Mouse (Mus musculus) liver, embryonic 13.5 days (tissue): ENCODE data around the gene Arrdc1. TPM values are rescaled to one million over a fixed set of nuclear protein-coding genes. Genes with fewer than 3 reads are reported as not detected.

Experiments used
- ATAC-seq: fragments of 200-750 bp; cut with Nextera tagmentation; 2 replicates; pipeline ENCODE4 v1.8.0; 2017; ENCODE audit warnings: low read depth, mild to moderate bottlenecking, moderate number of reproducible peaks, moderate library complexity
- DNase-seq: peaks from one replicate; pipeline ENCODE4 v3.0.0; 2022
- H3K27ac ChIP-seq: fragments of 300-500 bp; sonication (generic); 2 replicates; pipeline ENCODE4 v1.5.1; 2015; ENCODE audit warnings: moderate library complexity, mild to moderate bottlenecking, inconsistent platforms
- H3K27me3 ChIP-seq: fragments of 300-500 bp; sonication (generic); 2 replicates; pipeline ENCODE4 v1.6.1; 2015; ENCODE audit warnings: mild to moderate bottlenecking, inconsistent platforms
- H3K36me3 ChIP-seq: fragments of 300-500 bp; sonication (generic); 2 replicates; pipeline ENCODE4 v1.6.1; 2015; ENCODE audit warnings: mild to moderate bottlenecking, inconsistent platforms
- H3K4me1 ChIP-seq: fragments of 300-500 bp; sonication (generic); replicated peaks from 2 replicates; pipeline ENCODE4 v1.6.1; 2015; ENCODE audit warnings: inconsistent platforms
- H3K4me2 ChIP-seq: fragments of 300-500 bp; sonication (generic); 2 replicates; pipeline ENCODE4 v1.6.1; 2015; ENCODE audit warnings: inconsistent platforms, mild to moderate bottlenecking, moderate library complexity
- H3K4me3 ChIP-seq: fragments of 300-500 bp; sonication (generic); replicated peaks from 2 replicates; pipeline ENCODE4 v1.5.1; 2015; ENCODE audit warnings: mild to moderate bottlenecking, inconsistent platforms
- H3K9ac ChIP-seq: fragments of 300-500 bp; sonication (generic); 2 replicates; pipeline ENCODE4 v1.6.1; 2015; ENCODE audit warnings: mild to moderate bottlenecking, inconsistent platforms
- H3K9me3 ChIP-seq: fragments of 300-500 bp; sonication (generic); replicated peaks from 2 replicates; pipeline ENCODE4 v1.6.1; 2016; ENCODE audit warnings: inconsistent platforms
- WGBS: fragments of 180-500 bp; shearing (Covaris S2); methylation state at CpG from one replicate; pipeline ENCODE4 v1.1.7; 2015; ENCODE audit not compliant: insufficient replicate concordance; 5-methylcytosine and 5-hydroxymethylcytosine counted together
- polyA plus RNA-seq: library from polyadenylated mRNA; unstranded; fragments of >200 nt; fragmentation: Nextera tagmentation; extraction: Ambion mirVana; gene quantifications from 2 replicates; pipeline ENCODE4 v1.2.1, GENCODE M21; 2015

The Arrdc1 gene
- polyA plus RNA-seq, 1 experiment from 2014 or later: 16.8 TPM

DNA sequence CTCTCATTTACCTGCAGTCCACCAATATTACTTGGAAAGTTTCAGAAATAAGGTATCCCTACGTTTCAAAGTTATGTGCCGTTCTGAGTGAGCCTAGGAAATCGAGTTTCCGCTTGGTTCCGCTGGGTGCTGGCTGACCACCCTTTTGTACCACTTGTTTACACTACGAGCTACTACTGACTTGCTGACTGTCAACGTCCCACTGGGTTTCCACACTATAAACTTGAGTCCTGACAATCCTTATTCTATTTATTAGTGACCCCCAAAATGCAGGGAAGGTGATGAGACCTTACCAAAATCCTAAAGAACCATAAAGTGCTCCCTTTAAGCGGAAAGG is 15.2 kb downstream of the Arrdc1 start:
- ATAC-seq: peak; percentile 63

DNA sequence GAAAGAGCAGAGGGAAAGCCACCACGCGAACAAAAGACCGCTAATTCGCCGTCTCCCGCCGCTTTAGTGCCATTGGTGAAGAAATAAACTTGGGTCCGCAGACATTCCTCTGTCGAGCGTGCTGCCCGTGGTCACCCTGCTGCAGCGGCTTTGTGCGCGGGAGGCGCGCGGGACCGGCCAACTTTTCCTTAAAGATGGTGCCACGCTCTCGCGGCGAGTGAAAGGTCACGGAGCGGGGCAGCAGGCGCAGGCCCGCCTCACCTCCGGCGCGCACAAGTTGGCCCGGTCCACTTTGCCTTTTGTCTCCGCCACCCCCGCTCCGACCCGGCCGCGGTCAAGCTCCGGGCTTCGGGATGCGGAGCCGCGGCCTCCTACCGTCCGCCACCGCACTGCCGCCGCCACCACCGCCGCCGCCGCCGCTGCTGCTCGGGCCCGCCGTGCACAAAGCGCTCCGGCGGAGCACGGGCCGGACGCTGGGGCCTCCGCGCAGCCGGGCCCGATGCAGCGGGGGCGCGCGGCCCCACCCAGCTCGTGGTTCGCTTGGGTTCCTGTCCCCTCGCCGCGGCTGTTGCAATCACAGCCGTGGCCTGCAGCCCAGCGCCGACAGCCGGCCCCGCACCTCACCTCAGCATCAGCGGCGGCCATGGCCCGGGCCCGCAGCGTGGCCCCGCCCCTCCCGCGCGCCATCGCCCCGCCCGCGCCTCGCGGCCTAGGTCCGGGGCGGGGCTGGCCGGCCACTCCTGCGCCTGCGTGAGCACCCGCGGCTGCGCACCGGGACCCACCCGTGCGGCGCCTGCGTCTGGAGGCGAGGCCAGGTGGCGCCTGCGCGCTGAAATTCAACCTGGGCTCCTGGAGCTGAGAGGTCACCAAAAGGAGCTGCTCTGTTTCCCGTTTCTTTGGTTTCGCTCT is 15.9 kb downstream of the Arrdc1 start, which contains the start of gene Ehmt1:
Gene Ehmt1, minus strand, starts transcription at position 685 of the 909 bp plus-strand sequence.
- Histone ChIP-seq H3K36me3 (no peaks in the 10 kb centered on the region), H3K4me2 (peak within 1 kb of the TSS; percentile 79), H3K4me3 (peak within 1 kb of the TSS; percentile 95), H3K9ac (peak within 1 kb of the TSS; percentile 95), H3K9me3 (no peaks in the 10 kb centered on the region), H3K27ac (peak within 1 kb of the TSS; percentile 88), H3K4me1 (peaks cover 23% of the 10 kb centered on the region), H3K27me3 (no peaks in the 10 kb centered on the region)
- ATAC-seq: peak; percentile 99
- peak; percentile 93 for DNase-seq
- WGBS: under 1% methylated on average over 102 of the region's 112 CpGs

More for the DNA sequence above, 15.2 kb downstream of the Arrdc1 start:
- no peak for DNase-seq
- H3K36me3 ChIP-seq: no peaks in the 10 kb centered on the region
- H3K9me3 ChIP-seq: no peaks in the 10 kb centered on the region
- H3K4me1 ChIP-seq: peaks cover 23% of the 10 kb centered on the region
- H3K4me2 ChIP-seq: peak overlapping the region; percentile 73
- WGBS: 10% methylated on average over 8 of the region's 8 CpGs
- H3K9ac ChIP-seq: peak overlapping the region; percentile 95
- peak overlapping the region; percentile 83 for H3K27ac ChIP-seq
- H3K27me3 ChIP-seq: no peaks in the 10 kb centered on the region
- H3K4me3 ChIP-seq: peak overlapping the region; percentile 95

DNA sequence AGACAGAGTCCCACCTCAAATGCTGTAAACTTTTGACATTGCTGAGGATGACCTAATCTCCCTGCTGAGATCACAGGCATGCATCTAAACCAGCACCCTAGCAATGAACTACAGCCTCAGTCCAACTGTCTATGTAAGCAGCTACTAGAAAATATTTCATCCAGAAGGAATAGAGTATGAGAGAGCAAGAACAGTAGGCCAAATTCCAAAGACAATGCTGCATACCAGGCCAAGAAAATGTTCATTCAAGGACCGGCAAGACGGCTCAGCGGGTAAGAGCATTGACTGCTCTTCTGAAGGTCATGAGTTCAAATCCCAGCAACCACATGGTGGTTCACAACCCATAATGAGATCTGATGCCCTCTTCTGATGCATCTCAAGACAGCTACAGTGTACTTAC is 20.3 kb downstream of the Arrdc1 start:
- Histone ChIP-seq H3K9me3 (no peaks in the 10 kb centered on the region), H3K27me3 (no peaks in the 10 kb centered on the region), H3K36me3 (peaks cover 10% of the 10 kb centered on the region), H3K4me3 (no peak overlapping the region), H3K9ac (no peak overlapping the region), H3K27ac (no peak overlapping the region), H3K4me1 (peaks cover 24% of the 10 kb centered on the region), H3K4me2 (no peak overlapping the region)
- DNase-seq (no peak), ATAC-seq (no peak)
- 93% methylated on average over 3 of the region's 3 CpGs for WGBS

DNA sequence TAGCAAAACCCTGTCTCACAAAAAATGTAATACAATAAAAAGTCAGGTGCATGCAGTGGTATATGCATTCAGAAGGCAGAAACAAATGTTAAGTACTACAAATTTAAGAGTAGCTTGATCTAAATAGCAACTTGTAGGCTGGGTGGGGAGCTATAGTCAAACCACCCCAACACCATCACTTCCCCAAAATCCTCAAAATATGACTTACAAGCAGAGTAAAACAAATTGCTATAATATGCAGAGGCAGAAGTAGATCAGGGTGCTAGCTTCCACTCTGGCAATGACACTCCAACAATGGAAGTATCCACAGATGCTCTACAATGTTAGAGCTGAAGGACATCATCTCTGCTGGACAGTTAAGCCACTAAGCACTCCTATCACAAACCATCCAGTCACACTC is 22.5 kb downstream of the Arrdc1 start:
- no peak overlapping the region for H3K4me3 ChIP-seq
- no peak overlapping the region for H3K4me2 ChIP-seq
- DNase-seq: no peak
- no peak overlapping the region for H3K9ac ChIP-seq
- H3K27me3 ChIP-seq: no peaks in the 10 kb centered on the region
- H3K36me3 ChIP-seq: peaks cover 10% of the 10 kb centered on the region
- no peak overlapping the region for H3K27ac ChIP-seq
- ATAC-seq: no peak
- H3K4me1 ChIP-seq: peaks cover 14% of the 10 kb centered on the region
- H3K9me3 ChIP-seq: no peaks in the 10 kb centered on the region

DNA sequence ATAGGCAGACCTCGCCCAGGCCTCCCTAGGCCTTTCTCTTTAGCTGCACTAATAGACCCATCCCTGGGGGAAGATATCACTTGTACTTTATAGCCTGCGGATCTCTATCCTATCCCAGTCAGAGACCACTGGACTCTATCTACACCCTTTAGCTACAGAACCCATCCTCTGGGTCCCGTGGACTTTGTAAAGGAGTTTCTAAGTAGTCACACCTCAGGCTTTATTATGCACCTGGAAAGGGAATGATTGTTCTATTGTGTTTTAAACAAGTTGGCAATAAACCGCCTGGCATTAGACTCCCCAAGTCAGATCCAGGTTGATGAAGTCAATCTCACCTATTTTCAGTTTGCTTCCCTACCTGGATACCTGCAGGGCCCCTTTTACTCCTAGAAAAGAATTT is 22.9 kb downstream of the Arrdc1 start:
- Histone ChIP-seq H3K4me3 (no peak overlapping the region), H3K27me3 (no peaks in the 10 kb centered on the region), H3K9me3 (no peaks in the 10 kb centered on the region), H3K4me1 (peaks cover 10% of the 10 kb centered on the region), H3K9ac (no peak overlapping the region), H3K36me3 (peaks cover 10% of the 10 kb centered on the region), H3K27ac (no peak overlapping the region), H3K4me2 (no peak overlapping the region)
- DNase-seq (no peak), ATAC-seq (no peak)
- WGBS: 76% methylated on average over 4 of the region's 4 CpGs

DNA sequence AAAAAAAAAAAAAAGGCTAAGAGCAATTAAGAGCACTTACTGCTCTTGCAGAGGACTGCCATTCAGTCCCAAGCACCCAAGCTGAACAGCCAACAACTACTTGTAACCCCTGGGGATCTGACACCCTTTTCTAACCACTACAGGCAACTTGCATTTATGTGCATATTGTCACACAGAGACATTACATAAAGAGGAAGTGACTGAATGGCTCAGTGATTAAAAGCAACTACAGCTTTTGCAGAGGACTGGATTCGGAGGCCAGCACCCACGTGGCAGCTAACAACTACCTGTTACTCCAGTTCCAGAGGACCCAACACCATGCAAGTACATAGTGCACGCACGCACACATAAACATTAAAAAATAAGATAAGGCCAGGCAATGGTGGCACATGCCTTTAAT is 24.6 kb downstream of the Arrdc1 start:
- WGBS: 51% methylated on average over 4 of the region's 4 CpGs
- peaks cover 23% of the 10 kb centered on the region for H3K4me1 ChIP-seq

DNA sequence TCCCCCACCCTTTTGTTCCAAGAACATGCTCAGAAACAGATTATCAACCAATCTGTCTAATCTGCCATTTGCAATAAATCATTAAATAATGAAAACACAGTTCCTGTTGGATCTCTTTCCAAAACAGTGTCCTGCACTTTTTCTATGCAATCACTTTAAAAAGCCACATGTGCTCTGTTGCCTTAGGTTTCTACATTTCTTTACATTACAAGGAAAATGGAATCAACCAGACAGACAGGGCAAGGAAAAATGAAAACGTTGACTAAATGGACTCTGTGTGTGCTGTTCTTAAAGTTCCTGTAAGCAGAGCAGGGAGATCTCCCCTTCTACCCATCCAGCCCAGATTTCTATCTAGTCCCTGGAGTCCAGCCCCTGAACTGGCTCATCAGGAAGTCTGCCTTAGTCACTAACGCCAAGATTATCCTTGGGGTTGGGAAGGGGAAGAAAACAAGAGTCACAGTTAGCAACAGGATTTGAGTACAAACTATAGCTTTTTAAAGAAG is 29.3 kb downstream of the Arrdc1 start:
- no peak overlapping the region for H3K4me2 ChIP-seq
- H3K9me3 ChIP-seq: no peaks in the 10 kb centered on the region
- DNase-seq: no peak
- peaks cover 47% of the 10 kb centered on the region for H3K4me1 ChIP-seq
- no peak overlapping the region for H3K9ac ChIP-seq
- WGBS: 21% methylated on average over 2 of the region's 2 CpGs
- H3K4me3 ChIP-seq: no peak overlapping the region
- H3K27me3 ChIP-seq: no peaks in the 10 kb centered on the region
- ATAC-seq: no peak
- peaks cover 4% of the 10 kb centered on the region; the same call in 1 of the 2 replicates for H3K36me3 ChIP-seq
- H3K27ac ChIP-seq: no peak overlapping the region

More for the DNA sequence above, 24.6 kb downstream of the Arrdc1 start:
- H3K36me3 ChIP-seq: peaks cover 10% of the 10 kb centered on the region
- no peak overlapping the region for H3K4me2 ChIP-seq
- no peak overlapping the region for H3K27ac ChIP-seq
- no peaks in the 10 kb centered on the region for H3K27me3 ChIP-seq
- no peak overlapping the region for H3K9ac ChIP-seq
- ATAC-seq (no peak), DNase-seq (no peak)
- no peaks in the 10 kb centered on the region for H3K9me3 ChIP-seq
- H3K4me3 ChIP-seq: no peak overlapping the region

DNA sequence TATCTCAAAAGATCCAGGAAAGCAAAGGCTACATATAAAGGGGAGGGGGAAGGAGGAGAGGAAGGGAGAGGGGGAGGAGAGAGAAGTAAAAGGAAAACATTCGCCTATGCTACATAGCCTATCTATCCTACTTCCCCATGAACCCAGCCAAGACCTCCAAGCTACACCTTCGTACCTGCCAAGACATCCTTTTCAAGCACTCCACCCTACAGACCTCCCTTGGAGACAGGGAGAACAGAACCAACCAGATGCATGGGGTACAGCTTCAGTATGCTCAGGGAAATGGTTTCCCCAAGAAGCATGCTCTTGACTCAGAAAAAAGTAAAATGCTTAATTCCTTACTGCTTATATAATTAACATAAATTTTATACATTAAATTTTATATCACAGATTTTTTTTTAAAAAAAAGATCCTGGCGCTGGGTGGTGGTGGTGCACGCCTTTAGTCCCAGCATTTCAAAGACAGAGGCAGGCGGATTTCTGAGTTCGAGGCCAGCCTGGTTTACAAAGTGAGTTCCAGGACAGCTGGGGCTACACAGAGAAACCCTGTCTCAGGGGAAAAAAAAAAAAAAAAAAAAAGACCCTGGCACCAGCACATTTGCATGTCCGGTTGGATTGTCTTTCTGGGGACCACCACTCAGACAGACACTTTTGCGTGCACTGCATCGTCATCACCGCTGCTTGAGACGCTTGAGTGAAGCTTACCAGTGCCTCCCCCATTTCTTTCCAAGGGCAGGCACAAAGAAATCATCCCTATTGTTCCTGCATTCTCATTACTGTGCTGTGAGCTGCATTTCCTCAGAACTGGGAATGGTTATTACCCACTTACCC is 30.0 kb downstream of the Arrdc1 start:
- H3K27ac ChIP-seq: no peak overlapping the region
- DNase-seq (no peak), ATAC-seq (no peak)
- H3K9me3 ChIP-seq: no peaks in the 10 kb centered on the region
- H3K27me3 ChIP-seq: no peaks in the 10 kb centered on the region
- no peak overlapping the region for H3K4me2 ChIP-seq
- H3K4me3 ChIP-seq: no peak overlapping the region
- 80% methylated on average over 11 of the region's 11 CpGs for WGBS
- H3K4me1 ChIP-seq: peaks cover 46% of the 10 kb centered on the region
- no peak overlapping the region for H3K9ac ChIP-seq
- H3K36me3 ChIP-seq: no peaks in the 10 kb centered on the region

DNA sequence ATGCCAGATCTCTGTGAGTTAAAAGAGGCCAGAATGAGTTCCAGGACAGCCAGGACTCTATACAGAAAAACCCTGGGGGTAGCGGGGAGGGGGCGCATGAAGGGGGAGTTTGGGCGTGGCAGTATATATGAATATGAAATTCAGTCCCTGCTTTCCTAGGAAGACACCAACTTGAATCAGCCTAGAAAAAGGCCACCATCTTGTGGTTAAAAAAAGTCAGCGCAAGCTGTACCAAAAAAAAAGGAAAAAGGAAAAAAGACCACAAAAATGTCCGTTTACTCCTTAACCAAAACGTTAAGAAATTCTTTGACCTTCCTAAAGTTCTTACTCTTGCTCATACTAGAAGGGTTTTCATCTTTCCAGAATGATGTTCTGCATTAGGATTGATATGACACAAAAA is 32.1 kb downstream of the Arrdc1 start:
- Histone ChIP-seq H3K9ac (no peak overlapping the region), H3K4me1 (peaks cover 47% of the 10 kb centered on the region), H3K36me3 (no peaks in the 10 kb centered on the region), H3K4me2 (no peak overlapping the region), H3K4me3 (no peak overlapping the region), H3K9me3 (no peaks in the 10 kb centered on the region), H3K27ac (no peak overlapping the region), H3K27me3 (no peaks in the 10 kb centered on the region)
- WGBS: 70% methylated on average over 6 of the region's 6 CpGs
- DNase-seq (no peak), ATAC-seq (no peak)

DNA sequence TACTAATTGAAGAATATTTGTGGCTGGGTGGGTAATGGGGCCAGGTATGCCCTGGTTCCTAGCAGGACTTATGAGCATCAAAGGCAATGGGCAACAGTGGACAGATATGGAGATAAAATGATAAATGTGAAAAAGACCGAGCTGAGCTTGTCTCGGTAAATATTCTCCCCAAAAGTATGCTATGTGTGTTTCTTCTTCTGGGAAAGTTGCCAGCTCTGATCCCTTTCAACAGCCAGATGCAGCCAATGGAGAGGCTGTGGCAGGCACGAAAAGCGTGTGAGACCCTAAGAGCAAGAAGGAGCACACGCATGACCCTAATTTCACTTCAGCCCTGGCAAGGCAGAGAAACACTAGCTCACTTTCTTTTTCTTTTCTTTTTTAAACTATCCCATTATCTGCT is 34.0 kb downstream of the Arrdc1 start:
- Histone ChIP-seq H3K9me3 (no peaks in the 10 kb centered on the region), H3K4me2 (no peak overlapping the region), H3K9ac (no peak overlapping the region), H3K36me3 (no peaks in the 10 kb centered on the region), H3K27ac (no peak overlapping the region), H3K4me3 (no peak overlapping the region), H3K27me3 (no peaks in the 10 kb centered on the region), H3K4me1 (peaks cover 40% of the 10 kb centered on the region)
- ATAC-seq (no peak), DNase-seq (no peak)
- 83% methylated on average over 5 of the region's 5 CpGs for WGBS

DNA sequence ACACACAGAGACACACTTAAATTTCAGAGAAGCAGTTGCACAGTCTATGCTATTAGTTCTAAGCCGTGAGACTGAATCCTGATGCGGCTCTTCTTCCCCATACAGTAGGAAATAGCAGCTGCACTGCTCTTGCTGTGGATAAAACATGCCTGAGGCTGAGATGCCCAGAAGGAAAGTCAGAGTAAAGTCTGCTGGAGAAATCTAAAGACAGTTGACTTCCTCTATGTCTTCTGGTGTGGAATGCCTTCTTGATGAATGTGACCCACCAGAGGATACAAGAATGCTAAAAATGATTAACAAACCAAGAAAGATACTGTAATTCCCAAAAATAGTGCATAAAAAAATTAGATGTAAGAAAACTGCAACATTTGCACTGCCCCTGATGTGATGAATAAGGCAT is 35.8 kb downstream of the Arrdc1 start:
- Histone ChIP-seq H3K4me2 (no peak overlapping the region), H3K4me3 (no peak overlapping the region), H3K36me3 (no peaks in the 10 kb centered on the region), H3K9ac (no peak overlapping the region), H3K27me3 (no peaks in the 10 kb centered on the region), H3K4me1 (peaks cover 41% of the 10 kb centered on the region), H3K27ac (no peak overlapping the region), H3K9me3 (no peaks in the 10 kb centered on the region)
- WGBS: 87% methylated on average over 2 of the region's 2 CpGs
- DNase-seq (no peak), ATAC-seq (no peak)
